Mouse (Mus musculus) liver, postnatal 0 days (tissue): ENCODE measurements around the gene Dhx34.

Source experiments
- CTCF ChIP-seq: sonication (generic); IDR thresholded peaks from 2 replicates; pipeline ENCODE4 v1.5.1; 2016; ENCODE audit warnings: antibody characterized with exemption, low read depth
- EP300 ChIP-seq: IDR thresholded peaks from 2 replicates; pipeline ENCODE4 v1.6.1; 2016; ENCODE audit warnings: antibody characterized with exemption, low read depth, mild to moderate bottlenecking

DNA sequence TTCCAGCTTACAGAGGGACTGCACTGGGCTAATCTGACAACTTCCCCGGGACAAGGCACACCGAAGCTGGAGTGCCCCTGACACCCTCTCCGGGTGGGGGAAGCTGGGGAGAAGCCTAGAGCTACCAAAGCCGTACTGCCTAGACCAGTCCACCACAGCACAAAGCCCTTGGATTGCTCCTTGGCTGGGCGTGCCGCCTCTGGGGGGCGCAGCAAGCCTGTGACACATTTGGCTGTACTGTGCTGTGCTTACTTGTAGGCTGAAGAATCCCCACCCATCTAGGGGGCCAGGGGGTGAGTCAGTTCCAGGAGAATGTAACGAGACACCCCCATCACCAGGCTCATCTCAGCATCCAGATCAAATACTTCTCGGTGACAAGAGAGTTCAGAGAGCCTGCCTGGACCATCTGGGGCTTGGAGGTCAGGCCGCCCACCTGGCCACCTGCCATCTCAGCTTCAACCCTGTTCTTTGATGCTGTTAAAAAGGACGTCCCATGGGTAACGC is 10.9 kb downstream of the Dhx34 start:
- TF ChIP-seq CTCF (peak; percentile 62), EP300 (no peak)
